Mouse (Mus musculus) liver, embryonic 16.5 days (tissue): ENCODE data around the gene Sema4b. TPM values are rescaled to one million over a fixed set of nuclear protein-coding genes. Genes with fewer than 3 reads are reported as not detected.
A peak's percentile ranks its signal among the peaks of the same experiment; 100 is the strongest.

Source experiments
- ATAC-seq: fragments of 200-750 bp; cut with Nextera tagmentation; 2 replicates; pipeline ENCODE4 v1.8.0; 2017; ENCODE audit warnings: low read depth, mild to moderate bottlenecking, moderate number of reproducible peaks, moderate library complexity
- H3K27ac ChIP-seq: fragments of 300-500 bp; sonication (generic); 2 replicates; pipeline ENCODE4 v1.5.1; 2014; ENCODE audit warnings: mild to moderate bottlenecking, low read length
- H3K27me3 ChIP-seq: fragments of 300-500 bp; sonication (generic); 2 replicates; pipeline ENCODE4 v1.6.1; 2014; ENCODE audit warnings: low read depth, low read length, mixed read lengths; ENCODE audit not compliant: control insufficient read depth, insufficient read depth
- H3K36me3 ChIP-seq: fragments of 300-500 bp; sonication (generic); 2 replicates; pipeline ENCODE4 v1.6.1; 2014; ENCODE audit warnings: mild to moderate bottlenecking; ENCODE audit not compliant: control insufficient read depth, insufficient read depth
- H3K4me1 ChIP-seq: fragments of 300-500 bp; sonication (generic); 2 replicates; pipeline ENCODE4 v1.6.1; 2014; ENCODE audit warnings: low read depth, low read length, mixed read lengths; ENCODE audit not compliant: control insufficient read depth
- H3K4me2 ChIP-seq: fragments of 300-500 bp; sonication (generic); 2 replicates; pipeline ENCODE4 v1.6.1; 2014; ENCODE audit warnings: low read depth, low read length, mixed read lengths
- H3K4me3 ChIP-seq: fragments of 300-500 bp; sonication (generic); 2 replicates; pipeline ENCODE4 v1.5.1; 2014; ENCODE audit warnings: low read depth, mild to moderate bottlenecking, low read length
- H3K9ac ChIP-seq: fragments of 300-500 bp; sonication (generic); 2 replicates; pipeline ENCODE4 v1.6.1; 2014; ENCODE audit warnings: low read depth, low read length
- H3K9me3 ChIP-seq: fragments of 300-500 bp; sonication (generic); replicated peaks from 2 replicates; pipeline ENCODE4 v1.6.1; 2016; ENCODE audit warnings: low read length; ENCODE audit not compliant: control insufficient read depth
- WGBS: fragments of 180-500 bp; shearing (Covaris S2); extraction: QIAGEN DNeasy Blood & Tissue Kit; methylation state at CpG from one replicate; pipeline ENCODE4 v1.1.7; 2014; ENCODE audit not compliant: insufficient replicate concordance; 5-methylcytosine and 5-hydroxymethylcytosine counted together
- polyA plus RNA-seq: library from polyadenylated mRNA; unstranded; fragments of >200 nt; fragmentation: Nextera tagmentation; extraction: Ambion mirVana; gene quantifications from 2 replicates; pipeline ENCODE4 v1.2.1, GENCODE M21; 2015

The Sema4b gene
- polyA plus RNA-seq, 1 experiment from 2014 or later, result 14.4 TPM

DNA sequence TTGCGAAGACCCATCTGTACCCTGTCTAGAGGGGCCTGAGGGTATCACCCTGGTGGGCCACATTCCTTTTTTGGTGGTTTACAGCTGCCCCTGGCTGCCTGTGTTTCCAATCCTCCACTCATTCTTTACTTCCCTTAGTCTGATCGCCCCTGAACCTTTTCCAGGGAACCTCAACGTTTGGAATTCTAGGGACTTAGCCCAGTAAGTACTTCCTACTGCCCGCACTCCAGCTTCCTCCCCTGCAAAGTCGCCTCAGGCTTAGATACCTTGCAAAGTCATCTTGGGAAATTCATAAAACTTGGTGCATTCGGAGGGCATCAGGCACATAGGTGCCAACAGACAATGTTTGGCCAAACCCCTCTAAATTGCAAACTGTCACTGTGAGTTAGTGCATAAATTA is 12.6 kb downstream of the Sema4b start:
- Histone ChIP-seq H3K27me3 (no peaks in the 10 kb centered on the region), H3K9me3 (no peaks in the 10 kb centered on the region), H3K27ac (peak overlapping the region; percentile 90), H3K4me2 (peak overlapping the region; percentile 96), H3K36me3 (peaks cover 10% of the 10 kb centered on the region; the same call in 1 of the 2 replicates), H3K9ac (peak overlapping the region; percentile 99), H3K4me3 (peak overlapping the region; percentile 98), H3K4me1 (peaks cover 87% of the 10 kb centered on the region)
- whole genome bisulfite sequencing, result 20% methylated on average over 6 of the region's 6 CpGs
- ATAC-seq, result no peak

DNA sequence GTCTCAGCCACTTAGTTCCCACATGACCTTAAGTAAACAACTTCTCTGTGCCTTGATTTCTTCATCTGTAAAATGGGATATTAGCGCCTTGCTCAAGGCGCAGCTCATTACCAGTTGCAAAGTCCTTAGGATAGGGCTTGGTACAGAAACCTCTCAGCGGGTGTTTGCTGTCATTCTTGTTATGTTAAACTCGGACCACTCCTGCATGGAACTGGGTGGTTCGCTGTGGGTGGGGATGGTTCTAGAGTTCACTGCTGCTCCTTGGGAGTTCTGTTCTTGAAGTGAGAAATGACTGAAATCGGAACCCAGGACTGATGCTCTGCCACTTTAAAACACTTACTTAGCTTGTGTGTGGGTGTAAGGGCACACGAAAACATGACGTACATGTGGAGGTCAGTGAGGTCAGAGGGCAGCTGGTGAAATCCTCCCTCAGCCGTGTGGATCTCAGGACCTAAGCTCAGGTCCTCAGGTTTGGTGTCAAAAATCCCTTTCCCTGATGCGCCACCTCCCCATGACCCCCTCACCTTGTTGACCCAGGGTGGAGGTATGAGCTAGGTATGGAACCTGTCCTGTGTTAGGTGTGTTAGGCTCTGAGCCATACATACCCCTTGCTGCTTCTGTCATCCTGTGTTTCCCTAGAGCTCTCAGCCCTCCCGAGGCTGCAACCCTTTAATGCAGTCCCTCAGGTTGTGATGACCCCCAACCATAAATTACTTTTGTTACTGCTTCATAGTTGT is 13.4 kb downstream of the Sema4b start:
- no peaks in the 10 kb centered on the region for H3K9me3 ChIP-seq
- peaks cover 10% of the 10 kb centered on the region; the same call in 1 of the 2 replicates for H3K36me3 ChIP-seq
- 72% methylated on average over 11 of the region's 11 CpGs for WGBS
- H3K4me2 ChIP-seq, result peak overlapping the region; percentile 96
- no peak for ATAC-seq
- peak overlapping the region; percentile 90 for H3K27ac ChIP-seq
- no peaks in the 10 kb centered on the region for H3K27me3 ChIP-seq
- H3K4me1 ChIP-seq, result peaks cover 87% of the 10 kb centered on the region
- peak overlapping the region; percentile 99 for H3K9ac ChIP-seq
- H3K4me3 ChIP-seq, result peak overlapping the region; percentile 98

- Histone ChIP-seq H3K4me1 (peaks cover 87% of the 10 kb centered on the region), H3K27ac (peak overlapping the region; percentile 90), H3K4me3 (peak overlapping the region; percentile 98), H3K9me3 (no peaks in the 10 kb centered on the region), H3K4me2 (peak overlapping the region; percentile 96), H3K9ac (peak overlapping the region; percentile 99), H3K36me3 (peaks cover 10% of the 10 kb centered on the region; the same call in 1 of the 2 replicates), H3K27me3 (no peaks in the 10 kb centered on the region)
- WGBS, result 62% methylated on average over 6 of the region's 6 CpGs
- ATAC-seq, result no peak
Observed at GRCm38 (mm10) chr7:80200588-80200945, 13.9 kb downstream of the Sema4b start.

GRCm38 (mm10) chr7:80200963-80201539 is 14.4 kb downstream of the Sema4b start:
- Histone ChIP-seq H3K9me3 (no peaks in the 10 kb centered on the region), H3K9ac (peak overlapping the region; percentile 99), H3K4me1 (peaks cover 87% of the 10 kb centered on the region), H3K4me3 (peak overlapping the region; percentile 98), H3K4me2 (peak overlapping the region; percentile 96), H3K27me3 (no peaks in the 10 kb centered on the region), H3K36me3 (peaks cover 10% of the 10 kb centered on the region; the same call in 1 of the 2 replicates), H3K27ac (peak overlapping the region; percentile 73)
- no peak for ATAC-seq
- 80% methylated on average over 4 of the region's 5 CpGs for WGBS

DNA sequence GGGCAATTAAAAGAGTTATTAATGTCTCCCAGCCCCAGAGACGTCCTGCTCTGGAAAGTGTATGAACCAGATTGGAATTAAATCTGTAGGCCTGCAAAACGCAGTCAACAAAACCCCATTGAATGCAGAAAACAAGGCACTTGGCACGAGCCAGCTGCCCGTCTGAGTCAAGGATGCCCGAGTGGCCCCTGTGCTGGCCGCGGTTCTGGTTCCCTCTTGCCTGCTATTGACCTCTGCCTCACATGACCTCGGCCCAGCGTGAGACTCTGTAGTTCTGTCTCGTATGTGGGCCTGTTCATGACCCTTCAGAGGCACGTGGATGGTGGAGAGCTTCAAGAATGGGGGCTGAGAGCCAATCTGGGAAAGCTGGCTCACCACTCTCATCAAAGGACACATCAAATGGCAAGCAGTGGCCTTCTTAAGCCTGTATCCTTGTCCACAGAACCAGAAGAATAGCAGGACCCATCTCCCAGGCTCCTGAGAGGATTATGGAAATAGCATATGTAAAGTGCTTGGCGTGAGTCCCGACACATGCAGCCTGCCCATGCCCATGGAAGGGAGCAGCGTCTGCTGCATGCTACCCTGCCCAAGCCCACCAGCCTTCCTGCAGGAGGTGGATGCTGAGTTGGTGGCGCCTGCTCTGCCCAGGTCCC is 15.4 kb downstream of the Sema4b start:
- H3K27ac ChIP-seq, result peak overlapping the region; percentile 73
- peak overlapping the region; percentile 99 for H3K9ac ChIP-seq
- peaks cover 88% of the 10 kb centered on the region for H3K4me1 ChIP-seq
- 87% methylated on average over 15 of the region's 15 CpGs for WGBS
- no peaks in the 10 kb centered on the region for H3K9me3 ChIP-seq
- H3K4me3 ChIP-seq, result peak overlapping the region; percentile 42; the same call in 1 of the 2 replicates
- H3K36me3 ChIP-seq, result peaks cover 10% of the 10 kb centered on the region; the same call in 1 of the 2 replicates
- no peak for ATAC-seq
- H3K27me3 ChIP-seq, result no peaks in the 10 kb centered on the region
- peak overlapping the region; percentile 96 for H3K4me2 ChIP-seq

DNA sequence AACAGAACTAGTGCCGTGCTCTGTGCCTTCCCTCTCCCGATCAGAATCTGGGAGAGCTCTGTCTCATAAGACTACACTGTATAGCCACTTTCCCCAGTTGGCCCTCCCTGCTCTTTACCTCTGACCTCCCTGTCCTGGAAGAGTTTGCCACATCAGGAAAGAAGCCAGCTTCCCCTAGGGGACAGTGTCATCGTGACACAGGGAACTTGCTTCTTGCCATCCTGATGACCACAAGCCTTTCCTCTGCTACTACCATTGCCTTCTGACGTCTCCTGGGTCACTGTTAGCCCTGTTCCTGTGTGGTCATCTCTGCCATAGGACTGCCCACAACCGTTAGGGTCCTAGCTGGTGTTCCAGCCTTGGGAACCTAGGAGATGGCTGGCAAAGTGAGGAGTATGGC is 16.3 kb downstream of the Sema4b start:
- Histone ChIP-seq H3K36me3 (peaks cover 10% of the 10 kb centered on the region; the same call in 1 of the 2 replicates), H3K27ac (peak overlapping the region; percentile 84), H3K9ac (peak overlapping the region; percentile 64)

GRCm38 (mm10) chr7:80203638-80204096 is 17.0 kb downstream of the Sema4b start:
- no peak for ATAC-seq
- H3K9ac ChIP-seq, result peak overlapping the region; percentile 64
- 17% methylated on average over 12 of the region's 12 CpGs for WGBS
- peaks cover 94% of the 10 kb centered on the region for H3K4me1 ChIP-seq
- H3K4me3 ChIP-seq, result peak overlapping the region; percentile 42
- H3K9me3 ChIP-seq, result no peaks in the 10 kb centered on the region
- peak overlapping the region; percentile 51 for H3K4me2 ChIP-seq
- H3K27ac ChIP-seq, result peak overlapping the region; percentile 84
- peaks cover 10% of the 10 kb centered on the region; the same call in 1 of the 2 replicates for H3K36me3 ChIP-seq
- no peaks in the 10 kb centered on the region for H3K27me3 ChIP-seq

More for the DNA sequence above, 16.3 kb downstream of the Sema4b start:
- Histone ChIP-seq H3K9me3 (no peaks in the 10 kb centered on the region), H3K4me1 (peaks cover 88% of the 10 kb centered on the region), H3K27me3 (no peaks in the 10 kb centered on the region), H3K4me2 (peak overlapping the region; percentile 51), H3K4me3 (peak overlapping the region; percentile 42)
- ATAC-seq, result no peak
- WGBS, result 52% methylated on average over 5 of the region's 5 CpGs

- H3K9me3 ChIP-seq, result no peaks in the 10 kb centered on the region
- peaks cover 10% of the 10 kb centered on the region; the same call in 1 of the 2 replicates for H3K36me3 ChIP-seq
- no peak for ATAC-seq
- peak overlapping the region; percentile 84 for H3K27ac ChIP-seq
- peaks cover 100% of the 10 kb centered on the region for H3K4me1 ChIP-seq
- no peak overlapping the region; the same call in 1 of the 2 replicates for H3K9ac ChIP-seq
- H3K4me2 ChIP-seq, result peak overlapping the region; percentile 51
- 62% methylated on average over 4 of the region's 4 CpGs for WGBS
- no peaks in the 10 kb centered on the region for H3K27me3 ChIP-seq
- no peak overlapping the region for H3K4me3 ChIP-seq
Observed at GRCm38 (mm10) chr7:80204362-80204761, 17.7 kb downstream of the Sema4b start.
